Mouse (Mus musculus) intestine, embryonic 16.5 days (tissue): ENCODE data around the gene Madd. TPM values are rescaled to one million over a fixed set of nuclear protein-coding genes. Genes with fewer than 3 reads are reported as not detected.

Experiments
- ATAC-seq: fragments of 200-750 bp; cut with Nextera tagmentation; 2 replicates; pipeline ENCODE4 v1.8.0; 2017; ENCODE audit warnings: moderate TSS enrichment, moderate library complexity
- H3K27ac ChIP-seq: fragments of 300-500 bp; sonication (generic); 2 replicates; pipeline ENCODE4 v1.5.1; 2014; ENCODE audit warnings: mild to moderate bottlenecking, low read length
- H3K27me3 ChIP-seq: fragments of 300-500 bp; sonication (generic); replicated peaks from 2 replicates; pipeline ENCODE4 v1.6.1; 2014; ENCODE audit warnings: low read length, control low read depth, mixed read lengths; ENCODE audit not compliant: control insufficient read depth, insufficient read depth
- H3K36me3 ChIP-seq: fragments of 300-500 bp; sonication (generic); 2 replicates; pipeline ENCODE4 v1.6.1; 2014; ENCODE audit warnings: low read length, control low read depth; ENCODE audit not compliant: control insufficient read depth, insufficient read depth
- H3K4me1 ChIP-seq: fragments of 300-500 bp; sonication (generic); 2 replicates; pipeline ENCODE4 v1.6.1; 2014; ENCODE audit warnings: low read length, control low read depth, mixed read lengths; ENCODE audit not compliant: control insufficient read depth, insufficient read depth
- H3K4me2 ChIP-seq: fragments of 300-500 bp; sonication (generic); 2 replicates; pipeline ENCODE4 v1.6.1; 2014; ENCODE audit warnings: low read depth, low read length, control low read depth
- H3K4me3 ChIP-seq: fragments of 300-500 bp; sonication (generic); 2 replicates; pipeline ENCODE4 v1.5.1; 2014; ENCODE audit warnings: mild to moderate bottlenecking, low read length
- H3K9ac ChIP-seq: fragments of 300-500 bp; sonication (generic); 2 replicates; pipeline ENCODE4 v1.6.1; 2014; ENCODE audit warnings: low read depth, low read length
- H3K9me3 ChIP-seq: fragments of 300-500 bp; sonication (generic); 2 replicates; pipeline ENCODE4 v1.6.1; 2016; ENCODE audit warnings: low read length, control low read depth; ENCODE audit not compliant: control insufficient read depth
- WGBS: fragments of 180-500 bp; shearing (Covaris S2); extraction: QIAGEN DNeasy Blood & Tissue Kit; methylation state at CpG from one replicate; pipeline ENCODE4 v1.1.7; 2014; 5-methylcytosine and 5-hydroxymethylcytosine counted together
- polyA plus RNA-seq: library from polyadenylated mRNA; unstranded; fragments of >200 nt; fragmentation: Nextera tagmentation; extraction: Ambion mirVana; gene quantifications from 2 replicates; pipeline ENCODE4 v1.2.1, GENCODE M21; 2015

Gene Madd
- polyA plus RNA-seq, 1 experiment from 2014 or later = 8.9 TPM

DNA sequence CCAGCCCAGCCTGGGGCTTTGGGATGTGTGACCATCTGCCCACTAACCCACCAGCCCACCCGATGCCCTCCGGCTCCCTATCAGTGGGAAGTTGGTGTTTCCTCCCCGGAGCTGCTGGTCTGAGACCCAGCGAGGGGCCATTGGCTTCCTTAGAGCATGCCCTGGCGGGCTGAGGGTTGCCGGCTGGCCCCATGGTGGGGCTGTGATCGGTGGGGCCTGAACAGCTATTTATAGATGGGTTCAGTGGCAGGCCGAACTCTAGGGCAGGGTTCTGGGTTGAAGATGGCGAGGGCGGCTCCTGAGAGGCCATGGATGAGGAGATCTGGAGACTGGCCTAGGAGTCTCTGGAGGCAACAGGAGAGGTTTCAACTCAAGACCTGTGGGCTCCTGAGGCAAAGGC, 86.6 kb downstream of the Madd start:
- Histone ChIP-seq H3K9ac (0 out of 2 replicates have a peak overlapping the region, but pooled peaks have one; percentile 15), H3K36me3 (no peaks in the 10 kb centered on the region), H3K4me1 (no peaks in the 10 kb centered on the region), H3K27me3 (no peaks in the 10 kb centered on the region), H3K9me3 (no peaks in the 10 kb centered on the region), H3K4me3 (0 out of 2 replicates have a peak overlapping the region, but pooled peaks have one; percentile 3), H3K4me2 (no peak overlapping the region), H3K27ac (no peak overlapping the region)
- no peak for ATAC-seq
- 84% methylated on average over 10 of the region's 10 CpGs for WGBS

DNA sequence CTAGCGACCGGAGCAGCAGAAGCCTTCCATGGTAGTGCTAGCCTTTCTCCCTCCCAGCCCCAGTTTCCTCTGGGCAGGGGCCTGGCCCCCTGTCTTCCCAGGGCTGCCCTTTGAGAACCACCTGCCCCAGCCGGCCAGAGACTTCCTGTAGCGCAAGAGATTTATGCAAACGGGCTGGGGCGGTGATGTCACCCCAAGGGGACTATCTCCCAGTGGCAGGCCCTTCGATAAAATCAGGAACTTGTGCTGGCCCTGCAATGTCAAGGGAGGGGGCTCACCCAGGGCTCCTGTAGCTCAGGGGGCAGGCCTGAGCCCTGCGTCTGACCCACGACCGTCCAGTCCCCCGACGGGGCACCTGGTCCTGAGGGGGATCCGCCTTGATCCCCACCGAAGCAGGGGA, 87.1 kb downstream of the Madd start:
- ATAC-seq = no peak
- H3K27ac ChIP-seq = no peak overlapping the region
- no peaks in the 10 kb centered on the region for H3K4me1 ChIP-seq
- no peaks in the 10 kb centered on the region for H3K36me3 ChIP-seq
- 0 out of 2 replicates have a peak overlapping the region, but pooled peaks have one; percentile 15 for H3K9ac ChIP-seq
- no peaks in the 10 kb centered on the region for H3K9me3 ChIP-seq
- H3K4me2 ChIP-seq = no peak overlapping the region
- H3K27me3 ChIP-seq = no peaks in the 10 kb centered on the region
- 64% methylated on average over 14 of the region's 14 CpGs for WGBS
- H3K4me3 ChIP-seq = 0 out of 2 replicates have a peak overlapping the region, but pooled peaks have one; percentile 3

DNA sequence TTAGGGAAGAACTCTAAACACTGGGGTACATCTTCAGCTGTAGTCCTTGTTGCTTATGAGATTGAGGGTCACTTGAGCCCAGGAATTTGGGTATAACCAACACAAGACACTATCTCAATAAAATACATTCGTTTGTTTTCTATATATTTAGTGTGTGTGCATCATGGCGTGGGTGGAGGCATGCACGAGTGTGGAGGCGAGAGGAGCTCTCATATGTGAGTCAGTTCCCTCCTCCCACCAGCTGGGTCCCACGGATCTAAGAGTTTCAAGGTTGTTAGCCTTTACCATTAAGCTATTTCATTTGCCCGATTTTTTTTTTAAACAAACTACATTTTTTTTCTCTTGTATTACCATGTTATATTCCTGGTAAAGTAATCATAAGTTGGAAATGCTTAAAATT, 92.8 kb downstream of the Madd start:
- no peaks in the 10 kb centered on the region for H3K9me3 ChIP-seq
- no peaks in the 10 kb centered on the region for H3K36me3 ChIP-seq
- H3K4me1 ChIP-seq = no peaks in the 10 kb centered on the region
- whole genome bisulfite sequencing = 70% methylated on average over 6 of the region's 6 CpGs
- no peak overlapping the region for H3K4me2 ChIP-seq
- H3K27ac ChIP-seq = no peak overlapping the region
- H3K27me3 ChIP-seq = no peaks in the 10 kb centered on the region
- no peak for ATAC-seq
- H3K9ac ChIP-seq = no peak overlapping the region
- H3K4me3 ChIP-seq = no peak overlapping the region

DNA sequence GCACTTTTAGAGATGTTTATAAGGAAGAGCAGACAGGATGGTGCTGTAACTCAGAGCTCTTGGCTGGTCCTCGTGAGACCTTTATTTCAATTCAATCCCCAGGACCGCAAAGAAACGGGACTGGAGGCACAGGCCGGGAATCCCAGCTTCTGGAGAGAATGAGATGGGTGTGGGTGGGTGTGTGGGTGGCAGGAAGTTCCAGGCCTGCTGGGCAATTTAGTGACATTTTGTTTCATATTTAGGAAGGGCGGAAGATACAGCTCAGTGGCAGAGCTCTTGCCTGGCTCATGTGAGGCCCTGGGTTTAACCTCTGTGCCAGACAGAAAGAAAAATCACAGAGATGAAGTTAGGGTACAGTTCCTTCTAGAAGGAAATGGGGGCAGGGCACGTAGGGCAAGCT, 93.4 kb downstream of the Madd start:
- no peak overlapping the region for H3K4me2 ChIP-seq
- H3K27me3 ChIP-seq = no peaks in the 10 kb centered on the region
- no peak overlapping the region for H3K27ac ChIP-seq
- H3K9me3 ChIP-seq = no peaks in the 10 kb centered on the region
- H3K4me1 ChIP-seq = no peaks in the 10 kb centered on the region
- no peaks in the 10 kb centered on the region for H3K36me3 ChIP-seq
- no peak for ATAC-seq
- 70% methylated on average over 6 of the region's 6 CpGs for WGBS
- no peak overlapping the region for H3K9ac ChIP-seq
- H3K4me3 ChIP-seq = no peak overlapping the region

DNA sequence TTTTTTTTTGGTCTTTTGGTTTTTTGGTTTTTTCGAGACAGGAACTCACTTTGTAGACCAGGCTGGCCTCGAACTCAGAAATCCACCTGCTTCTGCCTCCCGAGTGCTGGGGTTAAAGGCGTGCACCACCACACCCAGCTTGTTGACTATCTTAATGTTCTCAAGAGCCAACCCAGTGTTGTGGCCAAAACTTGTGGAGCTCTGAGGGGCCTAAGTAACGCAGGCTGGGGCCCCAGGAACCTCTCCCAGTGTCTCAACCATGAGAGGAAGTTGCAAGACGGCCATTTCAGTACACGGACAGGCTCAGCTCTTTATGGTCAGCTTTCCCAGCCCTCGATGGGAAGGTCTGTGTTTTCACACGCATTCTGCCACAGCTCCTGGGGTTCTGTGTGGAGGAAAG, 94.7 kb downstream of the Madd start:
- ATAC-seq = no peak
- H3K27ac ChIP-seq = no peak overlapping the region
- no peak overlapping the region for H3K9ac ChIP-seq
- H3K27me3 ChIP-seq = no peaks in the 10 kb centered on the region
- H3K9me3 ChIP-seq = no peaks in the 10 kb centered on the region
- no peak overlapping the region for H3K4me2 ChIP-seq
- H3K36me3 ChIP-seq = no peaks in the 10 kb centered on the region
- no peaks in the 10 kb centered on the region for H3K4me1 ChIP-seq
- 77% methylated on average over 9 of the region's 9 CpGs for WGBS
- no peak overlapping the region for H3K4me3 ChIP-seq

DNA sequence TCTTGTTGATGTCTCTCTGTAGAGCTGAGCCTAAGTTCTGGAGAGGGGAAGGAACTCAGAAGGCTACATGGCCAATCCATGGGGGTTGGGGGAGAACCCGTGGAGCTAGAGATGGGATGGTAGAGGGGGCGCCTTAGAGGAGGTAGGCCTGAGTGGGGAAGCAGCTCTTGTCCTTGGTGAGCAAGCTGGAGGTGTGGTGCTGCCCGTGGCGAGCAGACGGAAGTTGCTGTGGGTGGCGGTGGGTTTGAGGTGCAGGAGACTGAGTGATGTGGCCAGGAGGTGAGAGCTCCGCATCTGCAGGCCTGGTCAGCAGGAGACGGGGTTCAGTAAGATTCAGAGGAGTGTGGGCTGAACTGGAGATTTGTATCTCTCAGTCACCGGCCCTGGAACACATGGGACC, 96.2 kb downstream of the Madd start:
- H3K9me3 ChIP-seq = no peaks in the 10 kb centered on the region
- H3K4me3 ChIP-seq = no peak overlapping the region
- 79% methylated on average over 9 of the region's 9 CpGs for WGBS
- no peak overlapping the region for H3K4me2 ChIP-seq
- H3K9ac ChIP-seq = no peak overlapping the region
- no peak for ATAC-seq
- H3K27me3 ChIP-seq = no peaks in the 10 kb centered on the region
- no peak overlapping the region for H3K27ac ChIP-seq
- no peaks in the 10 kb centered on the region for H3K36me3 ChIP-seq
- H3K4me1 ChIP-seq = no peaks in the 10 kb centered on the region

Other genes with a start within 250 kb of the Madd start
- 71.8 and 73.1 TPM in 2 replicates for gene Celf1, start 243.5 kb downstream of the Madd start, polyA plus RNA-seq
- gene Rapsn, start 148.2 kb downstream of the Madd start, polyA plus RNA-seq = 0.72 and 0.94 TPM in 2 replicates
- gene Psmc3, start 129.8 kb downstream of the Madd start, polyA plus RNA-seq = 238 and 252 TPM in 2 replicates
- 30.2 and 32.3 TPM in 2 replicates for gene Slc39a13, start 113.4 kb downstream of the Madd start, polyA plus RNA-seq
- 4.2 and 6.1 TPM in 2 replicates for gene Spi1, start 101.4 kb downstream of the Madd start, polyA plus RNA-seq
- gene Mybpc3, start 65.7 kb downstream of the Madd start, polyA plus RNA-seq = 0.06 TPM in 1 of 2 replicates, not detected in the other
- gene Nr1h3, start 19.0 kb upstream of the Madd start, polyA plus RNA-seq = 21.8 and 24.2 TPM in 2 replicates
- 20.4 and 22.9 TPM in 2 replicates for gene Acp2, start 19.0 kb upstream of the Madd start, polyA plus RNA-seq
- gene Ddb2, start 53.1 kb upstream of the Madd start, polyA plus RNA-seq = 14.4 and 15.2 TPM in 2 replicates
- gene Pacsin3, start 72.1 kb upstream of the Madd start, polyA plus RNA-seq = 17.0 and 21.0 TPM in 2 replicates
- 68.4 and 73.1 TPM in 2 replicates for gene Arfgap2, start 81.1 kb upstream of the Madd start, polyA plus RNA-seq